Mouse (Mus musculus) cerebellum, adult 2 months (tissue): ENCODE data around the gene Gm11937.

Experiments used
- CTCF ChIP-seq: fragments of 200-500 bp; IDR thresholded peaks from 2 replicates; pipeline ENCODE4 v1.5.1; 2011; ENCODE audit warnings: low read depth, mild to moderate bottlenecking, control low read depth, low read length, moderate library complexity, borderline replicate concordance; ENCODE audit not compliant: insufficient read depth
- POLR2A ChIP-seq: fragments of 200-500 bp; IDR thresholded peaks from 2 replicates; pipeline ENCODE4 v1.6.1; 2011; ENCODE audit warnings: low read length, control low read depth, borderline replicate concordance; ENCODE audit not compliant: insufficient read depth

GRCm38 (mm10) chr11:99657051-99657450 lies 47.1 kb upstream of the Gm11937 start:
- TF ChIP-seq POLR2A (no peak), CTCF (no peak)
